Mouse (Mus musculus) ES-CJ7 (cell line): ENCODE measurements around the gene Far1.

Experiments
- DNase-seq: peaks from one replicate; pipeline ENCODE4 v3.0.0; 2011; ENCODE audit warnings: low read depth, low spot score

The Far1 gene

GRCm38 (mm10) chr7:113513286-113513962 is at the start of gene Far1:
TSS of gene Far1 (plus strand) at chr7:113513834.
- peak; percentile 98 for DNase-seq

DNA sequence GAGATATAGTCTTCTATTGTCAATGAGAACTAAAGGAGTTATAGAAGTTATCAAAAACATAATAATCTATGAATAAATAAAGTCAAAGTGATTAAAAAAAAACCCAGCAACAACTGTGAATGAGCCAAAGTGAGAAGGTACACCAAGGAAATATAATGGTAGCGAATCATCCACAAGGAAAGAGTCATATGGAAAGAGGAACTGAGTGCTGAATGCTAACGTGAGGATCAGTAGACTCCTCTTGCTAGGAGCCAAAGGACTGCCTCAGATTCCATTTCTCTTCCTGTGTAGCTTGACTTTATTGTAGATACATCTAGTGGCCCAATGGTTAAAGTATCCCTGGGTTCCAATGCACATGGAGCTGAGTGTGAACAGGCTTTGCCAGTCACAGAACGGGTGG is 45.3 kb upstream of the Far1 start:
- no peak for DNase-seq

DNA sequence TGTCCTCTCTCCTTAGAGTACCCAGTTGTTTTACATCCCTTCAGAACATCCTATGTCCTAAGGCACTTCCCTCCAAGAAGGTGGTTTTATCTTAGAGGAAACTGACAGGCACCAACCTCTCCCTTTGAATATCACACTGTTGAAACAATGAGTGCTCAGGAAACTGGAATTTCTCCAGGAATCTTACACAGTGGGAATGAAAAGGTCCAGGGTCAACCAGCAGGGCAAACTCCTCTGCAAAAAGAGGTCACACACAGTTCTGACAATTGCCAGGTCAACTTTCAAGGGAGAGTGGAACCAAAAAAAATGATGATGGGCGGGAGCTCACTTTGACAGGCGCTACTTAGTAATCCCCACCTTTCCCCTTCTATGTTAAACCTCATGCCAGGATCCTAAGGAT is 43.0 kb upstream of the Far1 start:
- no peak for DNase-seq

DNA sequence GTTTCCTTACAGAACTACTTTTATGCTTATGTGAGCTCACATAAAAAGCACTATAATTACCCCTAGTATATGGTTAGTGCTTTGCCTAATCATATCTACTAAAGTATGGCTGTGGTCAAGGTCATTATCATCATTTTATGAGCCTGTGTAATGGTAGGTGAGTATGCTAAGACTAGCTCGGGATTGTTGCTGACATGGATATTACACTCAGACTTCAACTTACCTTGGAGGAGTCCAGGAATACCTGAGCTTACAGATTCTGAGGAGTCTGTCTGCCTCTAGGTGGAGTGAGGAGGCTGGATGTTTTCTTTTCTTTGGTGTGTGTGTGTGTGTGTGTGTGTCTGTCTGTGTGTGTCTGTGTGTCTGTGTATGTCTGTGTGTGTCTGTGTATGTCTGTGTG is 42.0 kb upstream of the Far1 start:
- DNase-seq, result no peak

GRCm38 (mm10) chr7:113495792-113496191 is 17.8 kb upstream of the Far1 start:
- no peak for DNase-seq

DNA sequence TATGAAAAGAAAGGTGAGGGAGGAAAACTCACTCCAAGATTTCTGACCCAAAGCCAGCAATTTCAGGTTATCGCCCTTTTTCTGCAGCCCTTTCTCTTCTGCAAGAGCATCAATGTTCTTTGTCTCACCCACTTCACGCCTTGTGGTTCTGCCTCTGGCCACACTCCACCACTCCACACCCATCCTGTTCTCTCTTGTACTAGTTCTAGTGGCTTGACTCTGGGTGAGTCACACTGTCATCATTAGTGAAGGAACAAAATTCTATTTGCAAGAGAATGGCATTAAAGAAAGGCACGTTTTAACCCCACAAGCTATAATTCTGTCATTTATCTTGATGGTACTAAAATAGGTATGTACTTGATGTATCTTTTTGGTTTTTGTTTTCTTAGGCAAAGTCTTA is 15.2 kb upstream of the Far1 start:
- DNase-seq, result no peak

DNA sequence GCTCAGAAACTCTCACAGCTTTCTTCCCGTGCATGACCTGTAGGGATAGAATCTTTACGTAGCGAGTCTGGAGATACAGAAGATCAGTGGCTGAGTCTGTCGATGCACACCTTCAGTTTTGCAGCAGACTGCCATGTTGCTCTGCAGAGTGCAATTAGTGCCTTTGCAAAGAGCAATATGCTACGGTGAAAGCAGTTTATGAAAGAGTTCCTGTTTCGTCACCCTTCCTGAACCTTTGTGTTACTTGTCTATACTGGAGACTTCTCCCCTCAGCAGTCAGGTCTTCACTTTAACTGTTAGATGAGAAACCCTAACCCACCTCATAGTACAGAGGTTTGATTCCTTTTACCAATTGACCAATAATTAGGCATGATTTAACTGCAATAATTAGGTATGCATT is 13.8 kb upstream of the Far1 start:
- DNase-seq, result no peak

GRCm38 (mm10) chr7:113502453-113502852 is 11.2 kb upstream of the Far1 start:
- DNase-seq, result no peak

DNA sequence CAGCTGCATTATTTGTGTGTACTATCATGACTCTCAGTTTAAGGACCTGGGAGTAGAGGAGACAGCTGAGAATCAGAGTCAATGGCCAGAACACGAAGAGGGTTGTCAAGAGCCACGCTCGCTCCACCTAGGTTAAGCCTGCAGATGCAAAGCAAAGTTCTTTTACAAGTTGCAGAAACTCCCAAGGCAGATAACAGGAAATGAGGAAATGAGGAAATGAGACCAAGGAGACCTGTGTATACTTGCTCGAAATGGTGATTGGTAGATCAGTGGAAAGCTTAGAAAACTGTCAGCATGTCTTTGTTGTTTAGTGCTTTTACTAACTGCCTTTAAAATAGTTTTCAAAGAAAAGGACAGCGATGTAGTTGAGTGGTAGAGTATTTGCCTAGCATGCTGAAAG is 8.6 kb upstream of the Far1 start:
- DNase-seq, result no peak

GRCm38 (mm10) chr7:113505516-113506045 is 8.1 kb upstream of the Far1 start:
- no peak for DNase-seq

DNA sequence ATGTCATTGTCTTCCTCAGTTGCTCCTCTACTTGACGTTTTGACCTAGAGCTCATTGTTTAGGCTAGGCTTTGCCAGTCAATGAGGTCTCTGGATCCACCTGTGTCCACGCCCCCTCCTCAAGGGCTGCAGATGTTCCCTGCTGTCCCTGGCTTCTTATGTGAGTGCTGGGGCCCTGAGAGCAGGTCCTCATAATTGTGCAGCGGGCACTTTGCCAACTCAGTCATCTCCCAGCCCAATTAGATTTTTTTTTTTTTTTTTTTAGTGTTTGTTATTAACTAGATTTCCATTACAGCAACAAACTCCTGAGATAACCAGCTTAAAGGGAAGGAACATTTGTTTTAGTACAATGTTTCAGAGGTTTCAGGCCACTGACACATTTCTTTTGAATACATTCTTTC is 5.8 kb upstream of the Far1 start:
- DNase-seq, result peak; percentile 7

DNA sequence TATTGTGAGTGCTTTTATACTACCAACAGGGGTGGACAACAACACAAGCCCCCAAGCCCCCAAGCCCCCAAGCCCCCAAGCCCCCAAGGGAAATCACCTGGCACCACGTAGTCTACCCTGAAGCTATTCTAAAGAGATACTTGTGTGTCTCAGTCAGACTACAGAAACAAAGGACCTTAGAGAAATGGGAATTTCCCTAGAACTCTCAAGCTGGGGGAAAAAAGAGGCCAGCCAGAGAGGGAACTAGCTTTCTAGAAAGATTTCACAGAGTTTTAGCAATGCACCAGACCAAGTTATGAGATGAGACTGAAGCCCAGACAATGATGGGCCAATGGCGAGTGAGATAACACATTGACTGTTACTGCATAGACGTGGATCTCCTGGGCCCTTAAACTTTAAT is 2.2 kb upstream of the Far1 start:
- no peak for DNase-seq

GRCm38 (mm10) chr7:113512527-113513285 is 928 bp upstream of the Far1 start:
- DNase-seq, result no peak

DNA sequence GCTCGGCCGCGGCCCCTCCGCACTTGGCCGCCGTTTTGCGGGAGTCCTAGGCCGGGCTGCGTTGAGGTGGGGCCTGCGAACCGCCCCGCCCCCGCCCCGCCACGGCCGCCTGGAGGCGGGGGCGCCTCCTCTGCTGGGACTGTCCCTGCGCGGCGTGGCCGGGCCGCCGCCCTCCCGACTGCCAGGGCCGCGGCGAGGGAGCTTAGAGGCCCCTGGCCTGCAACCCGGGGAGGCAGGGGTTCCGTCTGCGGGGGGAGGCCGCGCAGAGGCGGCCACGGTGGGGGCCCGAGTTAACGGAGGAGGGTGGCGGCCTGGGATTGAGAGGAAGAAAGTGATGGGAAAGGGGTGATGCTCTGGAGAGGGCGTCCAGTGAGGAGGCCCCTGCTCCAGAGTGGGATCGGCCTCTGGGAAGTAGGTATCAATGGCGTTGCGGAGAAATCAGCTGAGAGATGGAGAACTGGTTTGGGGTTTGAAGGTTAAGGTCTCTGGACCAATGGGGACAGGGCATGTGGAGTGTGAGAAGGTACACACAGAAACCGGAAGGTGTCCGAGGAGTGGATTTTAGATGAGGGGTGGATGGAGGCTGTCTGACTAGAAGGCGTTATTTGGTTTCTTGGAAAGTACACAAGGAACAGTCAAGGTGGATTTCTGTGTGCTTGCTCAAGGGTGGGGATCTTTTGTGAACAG is 472 bp downstream of the Far1 start:
- DNase-seq, result peak; percentile 58

- no peak for DNase-seq
Measured at GRCm38 (mm10) chr7:113515831-113516230, 2.2 kb downstream of the Far1 start.

DNA sequence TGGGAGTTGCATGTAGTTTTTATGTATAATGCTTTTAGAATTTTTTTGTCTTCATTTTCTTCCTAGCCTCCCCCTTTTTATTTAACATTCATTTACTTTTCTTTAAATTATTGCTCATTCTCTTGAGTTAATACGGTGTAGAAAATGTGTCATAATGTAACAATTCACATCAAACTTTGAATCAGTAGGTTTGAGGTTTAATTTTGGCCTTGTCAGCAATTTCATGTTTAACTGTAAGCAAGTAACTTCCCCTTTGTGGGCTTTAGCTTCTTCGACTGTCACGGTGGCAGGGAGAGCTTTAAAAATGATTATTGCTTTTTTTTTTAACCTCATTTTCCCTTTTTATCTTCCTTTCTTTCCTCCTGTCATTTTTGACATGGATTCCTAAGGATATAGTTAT is 4.8 kb downstream of the Far1 start:
- no peak for DNase-seq

DNA sequence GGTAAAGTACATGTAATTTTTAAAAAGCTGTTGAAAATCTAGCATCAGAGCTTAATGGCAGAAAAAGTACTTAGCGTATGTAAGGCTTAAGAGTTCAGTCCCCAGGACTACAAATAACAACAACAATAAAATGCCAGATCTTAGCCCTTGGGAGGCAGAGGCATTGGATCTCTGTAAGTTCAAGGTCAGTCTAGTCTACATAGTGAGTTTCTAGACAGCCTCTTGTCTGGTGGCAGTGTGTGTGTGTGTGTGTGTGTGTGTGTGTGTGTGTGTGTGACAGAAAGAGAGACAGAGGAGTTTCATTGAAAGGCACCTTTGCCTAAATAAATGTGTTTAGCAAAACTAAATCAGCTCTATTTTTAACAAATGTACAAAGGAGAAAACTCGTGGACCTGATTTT is 5.3 kb downstream of the Far1 start:
- no peak for DNase-seq

GRCm38 (mm10) chr7:113543158-113543557 is 29.5 kb downstream of the Far1 start:
- no peak for DNase-seq

DNA sequence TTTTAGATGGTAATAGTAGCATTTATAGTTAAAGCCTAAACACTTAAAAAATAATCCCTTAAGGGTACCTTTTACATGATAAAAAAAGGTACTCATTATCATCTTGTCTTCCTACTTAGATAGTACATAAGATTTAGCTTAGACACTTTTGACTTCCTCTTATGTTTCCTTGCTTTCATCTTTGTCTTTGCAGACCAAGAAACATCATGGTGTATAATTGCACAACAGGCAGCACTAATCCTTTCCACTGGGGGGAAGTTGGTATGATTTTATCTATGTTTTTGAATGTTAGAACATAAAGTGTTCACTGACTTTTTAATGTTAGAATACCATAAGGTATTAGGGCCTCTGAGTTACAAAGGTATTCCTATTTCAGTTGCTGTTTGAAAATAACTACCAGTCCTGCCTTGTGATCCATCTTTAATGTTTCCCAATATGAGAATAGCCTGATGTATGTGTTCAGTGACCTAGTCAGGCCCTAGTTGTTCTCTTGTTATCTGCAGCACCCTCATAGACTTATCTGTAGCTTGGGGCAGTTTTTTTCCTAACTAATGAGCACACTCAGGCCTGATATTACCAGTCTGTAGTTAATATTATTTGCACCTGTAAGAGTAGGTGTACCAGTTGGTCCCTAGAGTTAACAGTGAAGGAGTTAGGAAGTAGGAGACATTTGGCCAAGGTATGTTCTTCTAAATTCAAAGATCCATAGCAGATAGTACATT is 38.3 kb downstream of the Far1 start:
- DNase-seq, result no peak

GRCm38 (mm10) chr7:113552508-113552907 is 38.9 kb downstream of the Far1 start:
- no peak for DNase-seq

GRCm38 (mm10) chr7:113556138-113556537 is 42.5 kb downstream of the Far1 start:
- no peak for DNase-seq

- DNase-seq, result no peak
Measured at GRCm38 (mm10) chr7:113566892-113567291, 53.3 kb downstream of the Far1 start.
